Mouse (Mus musculus) urinary bladder, adult 2 months (tissue): ENCODE data around the gene Tex261. TPM values are rescaled to one million over a fixed set of nuclear protein-coding genes. Genes with fewer than 3 reads are reported as not detected.
"Not testable (repeated sequence)": the region's sequence is repeated elsewhere in the genome, so short reads cannot be mapped to it uniquely, and the experiment has no call there.

ENCODE experiments used
- DNase-seq: peaks from one replicate; pipeline ENCODE4 v3.0.0; 2022; ENCODE audit warnings: low spot score
- polyA plus RNA-seq: library from polyadenylated mRNA; depleted of rRNA; stranded (reverse); fragments of >200 nt; gene quantifications from 2 replicates; pipeline ENCODE4 v1.2.3, GENCODE M21; 2012; rRNA removed

The Tex261 gene
- polyA plus RNA-seq = 52.7 and 56.9 TPM in 2 replicates

DNA sequence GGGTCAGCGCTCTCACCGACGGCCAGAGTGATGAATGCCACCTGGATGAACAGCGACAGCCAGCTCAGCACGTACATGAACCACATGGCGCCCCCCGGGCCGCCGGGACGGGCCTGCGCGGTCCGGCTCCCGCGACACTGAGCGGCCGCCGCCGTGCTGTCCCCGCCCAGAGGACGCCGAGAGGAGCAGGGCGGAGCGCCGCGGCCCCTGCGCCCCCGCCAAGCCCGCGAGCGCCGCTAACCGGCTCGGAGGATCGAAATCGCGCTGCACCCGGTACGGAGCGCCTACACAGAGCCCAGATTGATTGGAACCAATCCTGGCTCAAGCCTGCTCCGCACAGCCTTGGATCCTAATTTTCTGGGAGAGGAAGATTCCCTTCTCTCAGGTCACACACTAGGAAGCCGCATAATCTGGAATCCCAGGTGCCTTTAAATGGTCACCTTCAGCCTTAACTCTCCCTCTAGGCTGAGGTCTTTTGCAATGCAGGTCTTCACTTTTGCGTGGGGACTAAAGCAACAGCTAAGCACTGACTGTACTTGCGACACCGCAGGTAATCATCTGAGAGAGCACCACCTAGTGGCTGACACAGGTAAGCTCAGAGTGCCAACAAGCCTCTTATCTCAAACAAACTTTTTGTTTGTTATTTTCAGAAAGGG lies at the start of gene Tex261:
Gene Tex261 (minus strand): TSS at position 176 of the 656 bp plus-strand sequence.
- DNase-seq = peak; percentile 87

DNA sequence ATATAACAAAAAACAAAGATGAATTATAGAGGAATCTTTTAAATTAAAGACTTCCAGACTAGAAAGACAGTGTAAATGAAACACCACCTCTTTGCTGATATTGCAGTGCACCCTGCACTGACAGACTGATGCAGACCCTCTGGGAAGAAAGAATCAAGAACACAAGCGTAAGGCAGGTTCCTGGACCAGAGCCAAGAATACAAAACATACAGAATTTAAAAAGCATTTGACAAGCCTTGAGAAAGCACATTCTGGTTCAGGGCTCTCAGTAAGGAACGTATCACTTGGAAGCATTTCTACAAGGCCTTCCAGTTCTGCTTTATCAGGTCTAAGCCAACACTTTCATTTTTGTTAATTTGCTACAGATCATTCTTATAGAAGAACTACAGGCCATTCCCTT lies 46.2 kb upstream of the Tex261 start:
- no peak for DNase-seq

DNA sequence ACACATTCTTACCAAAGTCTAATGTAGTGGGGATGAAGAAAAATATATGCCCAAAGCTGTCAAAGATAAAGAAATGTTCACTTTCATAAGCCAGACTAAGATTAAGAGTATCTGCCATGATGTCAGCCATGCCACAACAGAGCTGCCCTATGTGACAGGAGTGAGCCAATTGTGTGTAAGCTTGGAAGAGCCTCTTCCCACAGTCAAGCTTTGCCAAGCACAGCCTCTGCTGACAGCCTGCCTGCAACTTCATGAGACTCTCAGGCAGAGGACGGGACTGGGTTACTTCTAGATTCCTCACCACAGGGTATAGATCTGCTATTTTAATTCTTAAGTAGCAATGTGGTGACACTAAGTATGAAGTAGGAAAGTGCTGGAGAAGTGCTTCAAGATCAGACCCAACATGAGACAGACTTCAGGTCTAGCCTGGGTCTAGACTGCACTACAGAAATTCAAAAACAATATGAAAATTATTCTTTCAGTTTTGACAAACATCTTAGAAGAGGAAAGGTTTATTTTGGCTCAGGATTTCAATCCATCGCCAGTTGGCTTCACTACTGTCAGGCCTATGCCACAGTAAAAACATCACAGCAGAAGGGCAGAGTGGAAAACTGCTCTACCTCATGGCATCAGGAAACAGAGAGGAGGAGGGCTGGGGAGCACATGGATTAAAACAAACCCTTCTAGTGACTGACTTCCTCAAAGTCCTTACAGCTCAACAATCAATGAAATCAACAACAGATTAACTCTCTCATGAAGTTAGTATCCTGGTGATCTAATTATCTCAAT lies 45.3 kb upstream of the Tex261 start:
- no peak for DNase-seq

DNA sequence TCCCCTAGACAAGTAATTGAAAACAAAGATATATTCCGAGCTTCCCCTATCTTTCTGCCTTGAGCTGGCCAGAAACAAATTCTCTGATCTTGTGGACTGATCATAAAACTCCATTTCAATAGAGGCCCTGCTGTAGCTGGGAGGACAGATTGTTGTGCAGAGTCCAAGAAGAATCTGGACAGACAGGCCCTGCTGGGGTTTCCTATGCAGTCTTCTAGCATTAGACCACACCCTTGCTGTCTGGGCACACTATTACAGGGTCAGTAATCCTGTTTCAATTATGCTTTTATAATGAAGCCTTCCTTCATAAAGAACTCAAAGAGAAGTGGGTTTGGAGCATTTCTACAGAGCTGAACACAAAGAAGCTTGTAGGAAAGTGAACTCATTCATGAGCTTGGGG lies 43.4 kb upstream of the Tex261 start:
- no peak for DNase-seq

DNA sequence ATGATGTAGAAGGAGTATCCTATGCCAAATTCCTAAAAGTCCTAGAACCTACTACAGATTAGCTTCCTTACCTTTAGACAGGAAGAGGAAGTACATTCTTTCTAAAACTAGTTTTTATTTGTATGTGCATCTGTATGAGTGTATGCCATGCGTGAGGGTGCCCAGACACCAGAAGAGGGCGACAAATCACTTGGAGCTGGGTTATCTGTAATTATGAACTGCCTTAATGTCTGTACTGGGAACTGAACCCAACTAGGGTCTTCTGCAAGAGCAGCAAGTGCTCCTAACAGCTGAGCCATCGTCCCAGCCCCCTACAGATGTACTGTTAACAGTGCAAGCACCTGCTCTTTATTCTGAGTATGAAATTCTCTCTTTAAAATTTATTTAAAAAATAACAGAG lies 40.2 kb upstream of the Tex261 start:
- DNase-seq = no peak

DNA sequence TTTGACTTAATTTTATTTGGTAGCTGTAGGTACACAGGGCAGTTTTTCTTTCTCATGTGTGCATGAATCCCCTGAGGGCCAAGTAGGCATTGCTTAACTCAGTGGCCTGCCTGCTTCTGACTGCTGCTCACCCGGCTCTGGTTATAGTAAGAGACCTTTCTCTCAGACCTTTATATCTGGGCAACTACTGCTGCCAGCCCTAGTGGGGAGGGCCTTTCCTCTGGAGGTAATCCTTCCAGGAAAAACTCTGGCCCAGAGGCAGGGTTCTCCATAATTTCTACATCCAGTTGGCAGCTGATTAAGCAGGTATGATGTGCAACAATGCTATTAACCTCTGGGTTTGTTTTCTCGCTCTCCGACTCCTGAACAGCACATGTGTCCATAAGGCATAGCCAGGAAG lies 27.2 kb upstream of the Tex261 start:
- no peak for DNase-seq

DNA sequence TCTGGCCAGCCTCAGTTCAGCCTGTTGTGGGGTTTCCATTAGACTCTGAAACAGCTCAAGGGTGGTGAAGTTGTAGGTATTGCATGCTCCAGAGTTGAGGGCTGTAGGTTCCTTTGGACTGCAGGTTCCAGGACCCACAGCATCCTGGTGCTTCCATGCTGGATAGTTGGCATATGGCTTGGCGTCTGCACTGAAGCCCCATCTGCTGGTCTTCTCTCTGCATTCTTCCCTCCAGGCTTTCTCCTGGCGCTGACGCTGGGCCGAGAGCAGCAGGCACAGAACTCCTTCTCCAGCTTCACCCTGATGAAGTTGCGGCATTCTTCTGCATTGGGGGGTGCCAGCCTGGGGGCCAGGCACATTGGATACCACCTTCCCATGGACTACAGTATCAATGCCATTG lies 26.4 kb upstream of the Tex261 start:
- no peak for DNase-seq

DNA sequence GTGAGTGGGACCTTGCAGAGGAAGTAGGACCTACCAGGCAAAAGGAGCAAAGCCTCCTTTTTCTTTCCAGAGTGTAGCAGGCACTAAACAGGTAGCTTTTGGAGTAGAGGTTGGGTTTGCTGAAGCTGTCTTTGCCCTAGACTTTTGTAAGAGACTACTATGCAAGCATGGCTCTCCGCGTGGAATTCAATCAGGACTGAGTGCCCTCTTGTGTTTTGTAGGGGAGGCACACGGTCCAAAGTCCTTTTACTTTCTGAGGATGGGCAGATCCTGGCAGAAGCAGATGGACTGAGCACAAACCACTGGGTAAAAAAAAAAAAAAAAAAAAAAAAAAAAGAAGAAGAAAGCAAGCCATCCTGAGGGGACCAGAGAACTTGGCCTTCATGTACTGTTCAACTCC lies 21.1 kb upstream of the Tex261 start:
- DNase-seq = no peak

DNA sequence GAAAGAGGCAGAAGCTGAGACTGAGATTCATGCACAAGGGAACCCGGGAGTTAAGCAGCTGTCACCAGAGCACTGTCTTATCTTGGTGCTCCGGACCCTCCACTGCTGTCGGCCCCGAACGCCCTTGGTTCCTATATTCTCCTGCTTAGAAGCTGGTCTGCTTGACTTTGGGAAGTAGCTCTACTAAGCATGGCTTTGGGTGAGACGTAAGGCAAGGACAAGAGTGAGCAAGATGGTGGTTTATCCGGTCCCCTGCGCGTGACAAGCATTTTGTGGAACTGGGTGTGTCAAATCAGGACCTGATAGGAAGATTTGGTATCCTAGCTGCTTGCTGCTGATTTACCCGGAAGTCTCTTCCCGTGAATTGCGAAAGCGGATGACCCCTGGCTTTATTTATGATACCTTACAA lies 19.9 kb upstream of the Tex261 start:
- DNase-seq = no peak

DNA sequence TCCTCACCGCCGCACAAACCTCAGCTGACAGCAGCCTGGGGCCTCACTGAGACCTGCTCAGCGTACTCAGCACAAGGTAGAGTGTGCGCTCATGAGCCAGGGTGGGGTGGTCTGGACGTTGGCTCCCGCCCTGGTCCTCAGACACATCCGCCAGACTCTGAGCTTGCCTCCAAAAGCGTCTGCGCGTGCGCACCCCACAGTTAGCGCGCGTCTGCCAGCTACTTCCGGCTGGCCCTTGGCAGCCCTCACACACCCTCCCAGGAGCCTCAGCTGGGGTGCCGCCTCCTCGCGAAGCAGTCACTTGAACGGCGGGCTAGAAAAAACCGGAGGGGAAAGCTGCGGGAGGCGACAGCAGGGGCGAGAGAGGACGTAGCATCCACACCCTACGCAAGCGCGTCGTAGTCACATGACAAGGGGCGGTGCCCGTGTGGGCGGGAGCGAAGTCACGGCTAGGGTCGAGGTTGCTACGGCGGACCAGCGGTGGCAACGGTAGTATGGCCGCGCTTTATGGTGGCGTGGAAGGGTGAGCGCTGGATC lies 19.2 kb upstream of the Tex261 start, which contains the start of gene Nagk:
Gene Nagk (plus strand): TSS at position 223 of the 537 bp plus-strand sequence.
- DNase-seq = peak; percentile 97

DNA sequence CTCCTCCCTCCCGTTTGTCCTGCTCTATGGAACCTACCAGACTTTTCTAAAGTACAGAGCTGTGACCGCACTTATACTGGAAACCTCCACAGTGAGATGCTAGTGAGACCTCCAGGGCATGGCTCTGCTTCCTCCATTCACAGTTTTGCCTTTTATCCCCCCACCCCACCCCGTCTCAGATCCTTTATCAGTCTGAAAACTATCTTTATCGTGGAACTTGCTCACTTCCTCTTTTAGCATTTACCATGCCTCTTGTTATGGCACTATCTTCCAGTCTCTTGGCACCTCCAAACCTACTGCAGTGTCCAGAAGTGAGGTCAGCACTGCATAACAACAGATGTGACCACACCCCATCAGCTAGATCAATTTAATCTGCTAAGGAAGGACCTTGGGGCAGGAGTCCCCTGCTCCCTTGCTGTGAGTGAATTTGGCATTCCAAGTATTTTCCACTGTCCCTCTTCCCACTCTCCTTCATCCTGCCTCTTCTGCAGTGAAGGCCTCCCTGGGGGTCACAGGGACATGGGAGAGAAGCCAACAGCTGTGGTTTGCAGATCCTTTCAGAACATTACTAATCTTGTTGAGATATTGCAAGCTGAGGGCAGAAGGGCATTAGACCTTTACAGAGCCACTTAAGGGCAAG lies 15.8 kb upstream of the Tex261 start:
- no peak for DNase-seq

DNA sequence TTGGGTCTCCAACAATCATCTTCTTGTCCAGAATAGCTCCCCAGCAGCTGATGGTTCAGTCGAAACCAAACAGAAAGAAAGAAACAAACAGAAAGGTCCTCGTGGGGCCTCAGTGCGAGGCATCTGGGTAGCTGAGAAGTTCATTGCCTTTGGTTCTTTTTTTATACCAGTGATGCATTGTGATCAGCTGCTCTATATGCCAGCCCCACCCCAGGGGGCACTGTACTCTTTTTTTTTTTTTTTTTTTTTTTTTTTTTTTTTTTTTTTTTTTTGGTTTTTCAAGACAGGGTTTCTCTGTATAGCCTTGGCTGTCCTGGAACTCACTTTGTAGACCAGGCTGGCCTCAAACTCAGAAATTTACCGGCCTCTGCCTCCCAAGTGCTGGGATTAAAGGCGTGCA lies 14.9 kb upstream of the Tex261 start:
- DNase-seq = not testable (repeated sequence)

DNA sequence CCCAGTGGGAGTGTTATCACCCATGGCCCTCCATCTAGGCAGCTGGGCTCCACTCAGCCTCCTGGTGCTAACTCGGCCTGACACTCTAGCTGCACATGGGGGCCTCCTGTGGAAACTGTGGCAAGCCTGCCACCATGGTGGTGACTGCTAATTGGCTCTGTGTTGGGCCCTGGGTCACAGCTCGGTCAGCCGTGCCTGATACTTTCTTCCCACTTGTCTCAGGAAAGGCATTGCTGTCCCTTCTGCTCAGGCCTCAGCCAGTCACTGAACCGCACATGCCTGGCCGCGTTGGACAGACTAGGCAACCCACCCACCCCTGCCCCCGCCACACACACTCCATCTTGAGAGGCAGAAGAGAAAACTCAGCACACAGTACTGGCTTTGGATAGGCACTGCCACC lies 12.9 kb upstream of the Tex261 start:
- no peak for DNase-seq

DNA sequence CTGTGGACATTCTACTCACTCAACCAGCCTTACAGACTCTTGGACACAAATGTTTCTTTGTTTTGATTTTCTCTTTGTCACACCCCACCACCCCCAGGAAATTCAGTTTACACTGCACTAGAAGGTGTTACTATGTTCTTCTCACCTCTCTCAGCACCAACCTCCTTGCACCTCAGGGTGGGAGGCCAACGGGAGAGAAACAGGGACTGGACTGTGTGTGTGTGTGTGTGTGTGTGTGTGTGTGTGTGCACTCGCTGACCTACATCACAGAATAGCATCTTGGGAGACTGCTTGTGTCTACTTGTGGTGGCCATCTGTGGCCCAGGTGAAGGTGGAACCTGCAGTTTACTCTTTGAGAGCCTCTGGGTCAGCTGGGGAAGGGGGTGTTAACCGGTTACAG lies 10.8 kb upstream of the Tex261 start:
- no peak for DNase-seq

DNA sequence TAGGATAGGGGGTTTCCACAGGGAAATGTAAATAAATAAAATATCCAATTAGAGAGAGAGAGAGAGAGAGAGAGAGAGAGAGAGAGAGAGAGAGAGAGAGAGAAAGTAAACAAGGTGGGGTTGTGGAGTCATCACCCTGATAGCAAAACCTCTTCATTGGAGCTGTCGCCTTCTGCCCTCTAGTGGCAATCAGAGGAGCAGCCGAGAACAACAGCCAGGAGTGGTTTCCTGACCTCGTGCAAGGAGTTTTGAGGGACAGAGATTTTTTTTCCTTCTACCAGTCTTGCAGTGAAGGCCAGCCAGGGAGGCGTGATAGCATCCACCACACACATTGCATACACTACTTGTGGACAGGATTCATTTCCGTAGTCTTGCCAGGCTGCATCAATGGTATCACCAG lies 3.4 kb upstream of the Tex261 start:
- DNase-seq = no peak

DNA sequence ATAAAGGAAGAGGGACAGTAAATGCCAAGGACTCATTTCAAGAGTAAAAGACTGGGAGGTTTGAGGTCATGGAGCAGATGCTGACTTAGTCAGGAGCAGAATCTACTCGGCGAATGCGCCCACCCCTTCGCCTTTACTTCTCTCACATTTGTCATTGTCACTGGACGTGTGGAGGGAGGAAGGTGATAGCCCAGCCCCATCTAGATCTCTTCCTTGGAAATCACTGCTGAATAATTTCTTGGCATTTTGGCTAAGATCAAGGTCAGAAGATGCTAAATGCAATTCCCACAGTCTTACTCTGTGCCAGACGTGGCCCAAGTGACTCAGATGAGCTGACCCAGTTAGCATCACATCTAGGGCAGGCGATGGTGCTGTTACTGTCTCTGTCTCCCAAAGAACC lies 2.7 kb upstream of the Tex261 start:
- no peak for DNase-seq

DNA sequence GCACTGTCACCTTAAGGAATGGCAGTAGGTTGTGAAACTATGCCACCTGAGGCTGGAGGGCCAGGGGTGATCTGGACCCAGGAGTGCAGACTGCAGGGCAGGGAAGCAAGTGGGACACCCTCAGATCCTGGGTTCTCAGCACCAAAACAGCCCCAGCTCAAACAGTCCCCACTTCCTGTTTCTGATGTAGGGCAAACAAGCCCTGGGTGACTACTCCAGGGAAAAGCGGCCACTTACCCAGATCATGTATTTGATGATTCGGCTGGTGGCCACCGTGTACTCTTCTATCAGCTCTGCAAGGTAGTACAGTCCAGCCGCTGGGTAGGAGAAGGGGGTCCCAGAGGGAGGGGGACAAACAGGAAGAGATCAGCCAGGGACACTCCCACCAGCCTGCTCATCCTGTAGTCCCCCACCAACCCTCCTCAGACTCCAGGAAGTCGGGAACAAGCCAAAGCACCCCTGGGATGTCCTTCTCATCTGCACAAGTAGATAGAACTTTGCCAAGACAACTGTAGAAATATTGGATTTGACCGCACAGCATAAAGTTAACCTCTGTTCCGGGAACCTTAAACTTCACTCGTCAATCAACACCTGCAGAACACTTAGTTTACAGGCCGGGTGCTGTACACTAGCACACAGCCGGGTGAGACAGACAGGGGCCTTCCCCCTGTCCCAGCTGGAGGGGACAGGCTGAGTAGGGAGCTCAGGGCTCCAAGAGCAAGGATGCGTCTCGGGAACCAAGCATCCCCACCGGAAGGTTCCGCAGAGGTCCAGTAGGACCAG lies 641 bp downstream of the Tex261 start:
- no peak for DNase-seq

DNA sequence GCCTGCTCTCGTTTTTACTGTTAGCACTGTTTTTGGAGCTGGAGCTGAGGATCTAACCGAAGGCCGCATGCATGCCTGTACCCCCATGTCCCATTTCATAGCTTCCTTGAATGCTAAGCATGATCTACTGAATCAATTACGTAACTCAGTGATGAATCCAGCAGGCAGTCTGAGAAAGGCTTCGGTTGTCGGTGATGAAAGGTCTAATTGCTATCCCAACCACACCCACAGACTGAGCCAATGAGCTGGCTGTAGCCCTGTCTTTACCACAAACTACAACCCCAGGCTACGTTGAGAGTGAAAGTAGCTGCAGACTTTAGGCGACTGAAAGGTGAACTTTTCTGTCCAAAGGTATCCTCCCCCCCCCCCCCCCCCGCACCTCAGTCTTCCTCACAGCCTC lies 1.5 kb downstream of the Tex261 start:
- no peak for DNase-seq

DNA sequence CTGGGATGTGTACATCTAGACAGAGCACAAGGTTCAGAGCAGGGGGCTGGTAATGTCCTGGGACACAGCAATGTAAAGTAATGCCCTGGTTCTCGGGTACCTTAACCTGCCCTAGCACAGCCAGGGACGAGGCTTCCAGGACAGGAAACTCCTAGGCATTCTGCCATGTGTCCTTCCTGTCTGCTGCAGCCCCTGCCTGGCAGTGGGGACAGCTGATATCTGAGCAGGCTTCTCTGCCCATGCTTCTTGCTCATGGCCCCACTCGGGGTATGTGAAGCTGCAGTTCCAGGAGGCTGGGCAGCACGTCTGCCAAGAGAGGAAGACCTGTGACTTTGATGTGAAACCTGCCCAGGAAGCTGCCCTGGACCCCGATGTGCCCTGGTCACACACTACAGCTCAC lies 7.1 kb downstream of the Tex261 start:
- no peak for DNase-seq

DNA sequence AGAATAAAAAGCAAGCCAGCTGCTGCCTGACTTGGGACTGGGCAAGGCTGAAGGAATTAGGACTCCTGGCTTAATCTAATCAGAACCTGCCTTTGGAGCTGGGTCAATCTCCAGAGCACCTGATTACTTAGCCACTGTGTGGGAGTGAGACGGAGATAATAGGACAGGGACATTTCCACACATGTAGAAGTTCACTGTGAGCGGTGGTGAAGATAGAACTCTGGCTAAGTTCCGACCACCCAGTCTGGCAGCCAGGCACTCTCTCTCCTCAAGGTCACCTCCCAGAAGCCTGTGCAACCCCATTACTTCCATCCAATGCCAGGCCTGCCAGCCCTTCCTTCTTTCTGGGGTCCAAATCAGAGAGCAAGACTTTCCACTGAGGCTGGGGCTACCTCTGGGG lies 8.6 kb downstream of the Tex261 start:
- DNase-seq = no peak

DNA sequence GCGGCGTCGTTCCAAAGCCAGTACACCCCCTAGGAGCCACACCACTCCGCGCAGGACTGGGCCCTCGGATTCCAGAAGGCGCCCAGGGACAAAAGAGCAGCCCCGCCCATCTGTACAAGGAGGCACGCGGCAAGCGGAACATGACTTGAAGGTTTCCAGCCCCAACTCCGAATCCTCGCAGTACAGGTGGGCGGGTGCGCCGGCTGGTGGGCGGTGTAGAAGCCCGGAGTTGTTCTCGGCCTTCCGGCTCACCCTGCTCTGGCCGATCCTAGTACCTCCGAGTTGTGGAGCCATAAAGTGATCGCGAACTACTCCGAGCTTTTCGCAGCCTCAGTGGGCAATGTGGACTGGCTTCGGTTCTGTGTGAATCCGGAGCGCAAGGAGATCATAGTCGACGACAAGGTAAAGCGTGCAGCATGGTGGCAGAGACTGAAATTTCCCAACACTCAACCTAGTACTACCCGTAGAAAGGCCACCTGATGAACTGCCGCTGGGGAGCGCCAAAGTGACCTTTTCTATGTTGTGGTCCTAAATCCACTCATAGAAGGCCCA lies 12.7 kb downstream of the Tex261 start:
- DNase-seq = no peak

DNA sequence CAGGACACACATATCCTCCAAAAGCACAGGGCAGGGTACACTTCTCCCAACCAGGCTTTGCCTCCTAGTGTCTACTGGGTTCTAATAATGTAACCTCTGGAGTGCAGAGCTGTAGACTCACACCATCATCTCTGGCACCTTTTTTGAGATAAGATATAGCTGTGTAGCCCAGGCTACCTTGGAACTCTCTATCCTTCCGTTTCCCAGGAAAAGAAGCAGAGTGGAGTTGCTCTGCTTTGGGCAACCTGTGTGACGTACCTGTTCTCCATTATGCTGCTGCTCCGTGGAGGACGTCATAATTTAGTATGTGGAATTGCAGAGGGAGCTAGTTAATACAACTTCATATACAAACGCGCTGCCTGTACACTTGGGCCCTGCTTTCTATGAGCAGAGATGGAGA lies 13.3 kb downstream of the Tex261 start, which contains the start of gene Ankrd53:
Gene Ankrd53 (plus strand): TSS at position 301 of the 400 bp plus-strand sequence.
- DNase-seq = no peak
